In the genomic region with DNA sequence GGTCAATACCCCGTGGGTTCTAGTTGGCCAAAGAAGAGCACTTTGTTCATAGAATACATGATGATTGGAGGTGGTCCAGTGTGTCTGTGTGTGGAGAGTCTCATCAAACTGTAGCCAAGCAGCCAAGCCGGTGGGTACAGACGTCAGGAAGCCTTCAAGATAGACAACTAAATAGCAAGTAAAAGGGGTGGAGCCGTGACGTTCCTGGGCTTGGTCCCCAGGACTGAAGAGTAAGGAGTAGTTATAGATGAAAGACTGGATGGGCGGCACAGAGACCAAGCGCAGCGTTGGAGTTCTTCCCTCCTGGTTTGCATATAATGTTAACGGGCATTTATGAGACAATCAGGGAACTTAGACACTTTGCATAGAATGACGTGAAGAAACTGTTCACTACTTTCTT, we compare ENCODE assay signal across 25 mouse cellular contexts. TPM values are rescaled to one million over a fixed set of nuclear protein-coding genes. Genes with fewer than 3 reads are reported as not detected.
DNase-seq lines count a peak whose midpoint lies in the region; ATAC-seq and TF ChIP-seq lines count a peak whose summit lies in the region.
"Had no signal": no experiment of that assay in that cellular context is flagged by ENCODE, and none has a peak within 500 bp of the region (broad histone marks: within the 10 kb centered on the region; RNA-seq: fewer than 3 reads in every experiment).

No protein-coding gene starts in this region.

- H3K36me3 ChIP-seq in heart, embryonic 10.5 days, result peaks cover 62% of the 10 kb centered on the region
- H3K36me3 ChIP-seq in heart, postnatal 0 days (replicated peaks; ENCODE audit: control insufficient read depth, insufficient read depth, low read length), result peaks cover 5% of the 10 kb centered on the region; the same call in 1 of the 2 replicates
- peaks cover 42% of the 10 kb centered on the region for H3K36me3 ChIP-seq in liver, embryonic 13.5 days
- peaks cover 22% of the 10 kb centered on the region for H3K36me3 ChIP-seq in liver, embryonic 11.5 days (ENCODE audit: control insufficient read depth, insufficient read depth, low read length)
- H3K36me3 ChIP-seq in liver, embryonic 16.5 days (ENCODE audit: control insufficient read depth, insufficient read depth), result peaks cover 6% of the 10 kb centered on the region

- no peak overlapping the region for H3K4me2 ChIP-seq in heart, postnatal 0 days (ENCODE audit: low read depth, low read length)
- 0 out of 2 replicates have a peak overlapping the region, but pooled peaks have one; percentile 15 for H3K4me2 ChIP-seq in liver, embryonic 13.5 days
- H3K4me2 ChIP-seq in liver, embryonic 11.5 days, result no peak overlapping the region; the same call in 1 of the 2 replicates
- H3K4me2 ChIP-seq in liver, embryonic 16.5 days (ENCODE audit: low read depth, low read length), result no peak overlapping the region
- H3K4me2 ChIP-seq: embryonic facial prominence, embryonic 12.5 days; hindbrain, embryonic 13.5 days; midbrain, embryonic 13.5 days had no signal

- H3K27me3 ChIP-seq in heart, embryonic 10.5 days (ENCODE audit: insufficient read depth, poor library complexity, severe bottlenecking), result no peaks in the 10 kb centered on the region
- H3K27me3 ChIP-seq in heart, postnatal 0 days (ENCODE audit: control insufficient read depth, insufficient read depth, low read length), result no peaks in the 10 kb centered on the region
- no peaks in the 10 kb centered on the region for H3K27me3 ChIP-seq in liver, embryonic 13.5 days
- no peaks in the 10 kb centered on the region for H3K27me3 ChIP-seq in liver, embryonic 11.5 days (replicated peaks; ENCODE audit: control insufficient read depth, insufficient read depth, low read length)
- no peaks in the 10 kb centered on the region for H3K27me3 ChIP-seq in liver, embryonic 16.5 days (ENCODE audit: control insufficient read depth, insufficient read depth, low read depth, low read length)
- H3K27me3 ChIP-seq: embryonic facial prominence, embryonic 12.5 days; hindbrain, embryonic 13.5 days; midbrain, embryonic 13.5 days had no signal

- no peak for TF ChIP-seq CTCF in heart, postnatal 0 days (IDR thresholded peaks at IDR 0.05; ENCODE audit: low read depth)

- 82% methylated on average over 10 of the region's 10 CpGs for WGBS in heart, embryonic 10.5 days
- 71% methylated on average over 10 of the region's 10 CpGs for WGBS in heart, postnatal 0 days
- WGBS in liver, embryonic 13.5 days (ENCODE audit: insufficient replicate concordance), result 75% methylated on average over 10 of the region's 10 CpGs
- WGBS in liver, embryonic 11.5 days, result 76% methylated on average over 10 of the region's 10 CpGs
- WGBS in liver, embryonic 16.5 days (ENCODE audit: insufficient replicate concordance), result 73% methylated on average over 10 of the region's 10 CpGs

- peaks cover 67% of the 10 kb centered on the region for H3K4me1 ChIP-seq in heart, embryonic 10.5 days
- H3K4me1 ChIP-seq in heart, postnatal 0 days (ENCODE audit: control insufficient read depth, insufficient read depth), result peaks cover 13% of the 10 kb centered on the region; the same call in 1 of the 2 replicates
- H3K4me1 ChIP-seq in liver, embryonic 13.5 days (replicated peaks), result peaks cover 87% of the 10 kb centered on the region
- peaks cover 55% of the 10 kb centered on the region for H3K4me1 ChIP-seq in liver, embryonic 11.5 days (replicated peaks; ENCODE audit: control insufficient read depth, insufficient read depth, low read length)
- H3K4me1 ChIP-seq in liver, embryonic 16.5 days (ENCODE audit: control insufficient read depth, low read depth, low read length), result peaks cover 58% of the 10 kb centered on the region

- H3K9me3 ChIP-seq in heart, embryonic 10.5 days, result no peaks in the 10 kb centered on the region
- H3K9me3 ChIP-seq in heart, postnatal 0 days (replicated peaks; ENCODE audit: control insufficient read depth, low read length), result no peaks in the 10 kb centered on the region
- H3K9me3 ChIP-seq in liver, embryonic 13.5 days (replicated peaks), result no peaks in the 10 kb centered on the region
- no peaks in the 10 kb centered on the region for H3K9me3 ChIP-seq in liver, embryonic 11.5 days (ENCODE audit: control insufficient read depth, low read length)
- H3K9me3 ChIP-seq in liver, embryonic 16.5 days (replicated peaks; ENCODE audit: control insufficient read depth, low read length), result no peaks in the 10 kb centered on the region
- H3K9me3 ChIP-seq: embryonic facial prominence, embryonic 12.5 days; hindbrain, embryonic 13.5 days; midbrain, embryonic 13.5 days had no signal

- peak overlapping the region; percentile 69; the same call in 1 of the 2 replicates for H3K27ac ChIP-seq in heart, embryonic 10.5 days
- peak overlapping the region; percentile 59; the same call in 1 of the 2 replicates for H3K27ac ChIP-seq in heart, postnatal 0 days (ENCODE audit: low read depth)
- peak overlapping the region; percentile 70 for H3K27ac ChIP-seq in liver, embryonic 13.5 days
- no peak overlapping the region for H3K27ac ChIP-seq in liver, embryonic 11.5 days (ENCODE audit: low read depth, low read length)
- H3K27ac ChIP-seq in liver, embryonic 16.5 days (ENCODE audit: low read length), result peak overlapping the region; percentile 61; the same call in 1 of the 2 replicates
- H3K27ac ChIP-seq: embryonic facial prominence, embryonic 12.5 days; hindbrain, embryonic 13.5 days; layer of hippocampus, adult 2 months; left cerebral cortex, adult 2 months; midbrain, embryonic 13.5 days had no signal

- no peak for ATAC-seq in heart, postnatal 0 days (ENCODE audit: insufficient read depth, low read depth)
- ATAC-seq in liver, embryonic 13.5 days (ENCODE audit: low read depth), result no peak
- no peak for ATAC-seq in liver, embryonic 11.5 days (replicated peaks; ENCODE audit: low FRiP score)
- no peak for ATAC-seq in liver, embryonic 16.5 days (ENCODE audit: low read depth)
- ATAC-seq: CD4-positive, CD25-positive, alpha-beta regulatory T cell, adult 4 months; forebrain, embryonic 16.5 days; intestine, embryonic 16.5 days; midbrain, embryonic 13.5 days had no signal

- H3K9ac ChIP-seq in heart, postnatal 0 days (replicated peaks; ENCODE audit: low read depth, low read length), result no peak overlapping the region
- peak overlapping the region; percentile 19; the same call in 1 of the 2 replicates for H3K9ac ChIP-seq in liver, embryonic 13.5 days
- H3K9ac ChIP-seq in liver, embryonic 11.5 days (ENCODE audit: low read depth, low read length), result no peak overlapping the region
- no peak overlapping the region for H3K9ac ChIP-seq in liver, embryonic 16.5 days (ENCODE audit: low read depth, low read length)
- H3K9ac ChIP-seq: embryonic facial prominence, embryonic 12.5 days; hindbrain, embryonic 13.5 days; midbrain, embryonic 13.5 days had no signal

- no peak overlapping the region for H3K4me3 ChIP-seq in heart, embryonic 10.5 days
- H3K4me3 ChIP-seq in heart, postnatal 0 days (ENCODE audit: low read depth, low read length), result no peak overlapping the region
- no peak overlapping the region for H3K4me3 ChIP-seq in liver, embryonic 13.5 days (replicated peaks)
- H3K4me3 ChIP-seq in liver, embryonic 11.5 days (ENCODE audit: low read depth, low read length), result no peak overlapping the region
- no peak overlapping the region for H3K4me3 ChIP-seq in liver, embryonic 16.5 days (ENCODE audit: low read depth, low read length)
- H3K4me3 ChIP-seq: embryonic facial prominence, embryonic 12.5 days; hindbrain, embryonic 13.5 days; layer of hippocampus, adult 2 months; left cerebral cortex, adult 2 months; midbrain, embryonic 13.5 days had no signal

- intact Hi-C loops in heart, postnatal 14 days (cut with DNase I), result no loop called here

- no peak for DNase-seq in heart, embryonic 10.5 days (ENCODE audit: low spot score)
- DNase-seq in heart, postnatal 14 days, result no peak
- DNase-seq in heart, postnatal 0 days (ENCODE audit: low spot score), result no peak
- DNase-seq in heart, adult 8-10 months (ENCODE audit: low spot score), result no peak
- no peak for DNase-seq in liver, embryonic 13.5 days
- DNase-seq in liver, embryonic 11.5 days (ENCODE audit: low spot score), result no peak
- DNase-seq: adrenal gland, postnatal 14 days; cerebellum, adult 11 months; cerebellum, adult 9-11 months; embryo, embryonic 11 days; kidney, adult 8-10 months; kidney, postnatal 36 days; lung, adult 2 months; lung, postnatal 14 days; thymus, adult 2 months; thymus, postnatal 36 days had no signal

- no peak for TF ChIP-seq EP300 in heart, postnatal 0 days (IDR thresholded peaks at IDR 0.05; ENCODE audit: low read depth)

RNA-seq across cellular contexts. Expression of gene F2r, which starts 6.0 kb away (rescaled TPM):
- polyA plus RNA-seq in heart, embryonic 10.5 days (2016; fragmentation: Nextera tagmentation; extraction: Ambion mirVana), result 159 and 166 TPM in 2 replicates
- total RNA-seq in heart, postnatal 14 days (2021), result 10 to 100 TPM; 27.9 to 30.4 TPM
- total RNA-seq in heart, postnatal 0 days (2014; rRNA removed; ENCODE audit: low replicate concordance), result 105 and 161 TPM in 2 replicates
- polyA plus RNA-seq in heart, postnatal 0 days (2015; fragmentation: Nextera tagmentation; extraction: Ambion mirVana), result 62.1 and 63.9 TPM in 2 replicates
- total RNA-seq in heart, adult 8-10 months (2022), result 10 to 100 TPM; 19.6 to 24.5 (median 21.5) TPM
- polyA plus RNA-seq in liver, embryonic 13.5 days (2015; fragmentation: Nextera tagmentation; extraction: Ambion mirVana), result 42.8 and 53.6 TPM in 2 replicates
- 142 and 156 TPM in 2 replicates for polyA plus RNA-seq in liver, embryonic 11.5 days (2014; fragmentation: Nextera tagmentation; extraction: Ambion mirVana)
- 37.2 and 37.5 TPM in 2 replicates for polyA plus RNA-seq in liver, embryonic 16.5 days (2015; fragmentation: Nextera tagmentation; extraction: Ambion mirVana)
